Mouse (Mus musculus): ENCODE data around the gene Zzz3. TPM values are rescaled to one million over a fixed set of nuclear protein-coding genes. Genes with fewer than 3 reads are reported as not detected.

The Zzz3 gene
- total RNA-seq, 2 experiments from 2014 or later = 29.2 to 33.3 TPM

GRCm38 (mm10) chr3:152490423-152490822 lies 95.2 kb downstream of the Zzz3 start:
- DNase-seq = no peak
- intact Hi-C loops (cut with DNase I) = no loop called here

GRCm38 (mm10) chr3:152492241-152492640 lies 97.0 kb downstream of the Zzz3 start:
- DNase-seq = no peak
- intact Hi-C loops (cut with DNase I) = no loop called here

- no peak for DNase-seq
- intact Hi-C loops (cut with DNase I) = no loop called here
Measured at GRCm38 (mm10) chr3:152493813-152494212, 98.5 kb downstream of the Zzz3 start.

- intact Hi-C loops (cut with DNase I) = no loop called here
- no peak for DNase-seq
Measured at GRCm38 (mm10) chr3:152494667-152495360, 99.5 kb downstream of the Zzz3 start.

- intact Hi-C loops (cut with DNase I) = no loop called here
- DNase-seq = no peak
Measured at GRCm38 (mm10) chr3:152495415-152495898, 100.2 kb downstream of the Zzz3 start.

GRCm38 (mm10) chr3:152497084-152497483 lies 101.8 kb downstream of the Zzz3 start:
- DNase-seq = no peak

GRCm38 (mm10) chr3:152497842-152498241 lies 102.6 kb downstream of the Zzz3 start:
- intact Hi-C loops (cut with DNase I) = no loop called here
- no peak for DNase-seq

More at GRCm38 (mm10) chr3:152497084-152497483, 101.8 kb downstream of the Zzz3 start:
- intact Hi-C loops (cut with DNase I) = no loop called here

GRCm38 (mm10) chr3:152498968-152499696 lies 103.9 kb downstream of the Zzz3 start:
- intact Hi-C loops (cut with DNase I) = no loop called here
- DNase-seq = no peak

GRCm38 (mm10) chr3:152507900-152508299 lies 112.6 kb downstream of the Zzz3 start:
- no peak for DNase-seq

GRCm38 (mm10) chr3:152508419-152508993 lies 113.2 kb downstream of the Zzz3 start:
- intact Hi-C loops (cut with DNase I) = no loop called here
- DNase-seq = no peak

More at GRCm38 (mm10) chr3:152507900-152508299, 112.6 kb downstream of the Zzz3 start:
- intact Hi-C loops (cut with DNase I) = no loop called here

GRCm38 (mm10) chr3:152509268-152509667 lies 114.0 kb downstream of the Zzz3 start:
- DNase-seq = no peak
- intact Hi-C loops (cut with DNase I) = no loop called here

Other genes with a start within 250 kb of the Zzz3 start
- 1 to 10 TPM; 3.8 to 5.4 TPM for gene Gipc2, start 229.2 kb upstream of the Zzz3 start, total RNA-seq (2021)
- gene Dnajb4, start 185.2 kb upstream of the Zzz3 start, total RNA-seq (2021) = 10 to 100 TPM; 70.3 to 70.6 TPM
- gene Fubp1, start 185.1 kb upstream of the Zzz3 start, total RNA-seq (2021) = 10 to 100 TPM; 82.2 to 90.6 TPM
- gene Nexn, start 129.1 kb upstream of the Zzz3 start, total RNA-seq (2021) = 100 to 1,000 TPM; 284 to 289 TPM
- 10 to 100 TPM; 13.3 to 15.6 TPM for gene Miga1, start 55.1 kb upstream of the Zzz3 start, total RNA-seq (2021)
- gene Usp33, start 49.0 kb upstream of the Zzz3 start, total RNA-seq (2021) = 10 to 100 TPM; 30.2 to 30.7 TPM